Mouse (Mus musculus) adrenal gland, postnatal 4 days (tissue): ENCODE measurements around the gene Crat. TPM values are rescaled to one million over a fixed set of nuclear protein-coding genes. Genes with fewer than 3 reads are reported as not detected.
"Not testable (repeated sequence)": the region's sequence is repeated elsewhere in the genome, so short reads cannot be mapped to it uniquely, and the experiment has no call there.

Experiments used
- DNase-seq, 2 experiments: peaks; one replicate each; pipeline ENCODE4 v3.0.0; 2021 to 2022; ENCODE audit warnings: low spot score in 2 of 2, mixed read lengths in 2 of 2
- total RNA-seq, 2 experiments: library from RNA; stranded (reverse); gene quantifications; 2 replicates each; pipeline ENCODE4 v1.2.3; 2021

Crat gene
- total RNA-seq, 2 experiments from 2014 or later, result 77.6 to 90.3 TPM

DNA sequence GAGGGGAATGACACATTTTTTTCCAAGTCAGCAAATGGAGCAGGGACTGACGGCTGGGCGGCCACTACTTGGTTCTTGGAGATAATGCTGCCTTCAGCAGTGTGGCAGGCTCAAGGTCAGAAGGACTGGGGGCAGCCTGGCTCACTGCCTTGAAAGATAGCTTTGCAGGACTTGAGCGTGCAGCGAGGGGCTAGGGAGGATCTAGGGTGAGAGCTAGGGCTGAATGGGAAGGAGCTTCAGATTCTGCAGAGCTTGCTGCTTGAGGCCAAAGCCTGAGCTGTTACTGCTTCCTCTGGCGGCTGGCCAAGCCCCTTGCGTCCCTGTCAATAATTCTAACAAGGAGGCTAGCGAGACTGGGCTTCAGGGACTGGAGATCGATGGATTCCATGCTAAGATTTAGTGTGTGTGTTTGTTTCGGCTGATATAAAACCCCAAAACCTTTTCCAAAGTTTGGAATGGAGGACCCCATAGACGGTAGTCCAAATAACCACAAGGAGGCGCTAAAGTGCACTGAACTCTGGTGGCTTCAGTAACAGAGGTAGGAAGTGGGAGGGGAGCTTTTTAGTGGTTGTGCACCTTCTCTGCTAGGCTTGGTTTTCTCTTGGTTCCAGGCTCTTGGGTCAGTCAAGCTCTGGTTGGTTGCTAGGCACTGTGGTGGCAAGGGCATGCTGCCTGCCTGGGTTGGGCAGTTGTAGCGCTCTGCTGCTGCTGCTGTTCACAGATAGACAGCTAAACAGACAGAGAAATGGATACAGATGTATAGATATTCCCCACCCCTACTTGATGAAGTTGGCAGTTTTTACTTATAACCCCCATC lies 25.3 kb upstream of the Crat start:
- peak; percentile 24 to 51 for DNase-seq

DNA sequence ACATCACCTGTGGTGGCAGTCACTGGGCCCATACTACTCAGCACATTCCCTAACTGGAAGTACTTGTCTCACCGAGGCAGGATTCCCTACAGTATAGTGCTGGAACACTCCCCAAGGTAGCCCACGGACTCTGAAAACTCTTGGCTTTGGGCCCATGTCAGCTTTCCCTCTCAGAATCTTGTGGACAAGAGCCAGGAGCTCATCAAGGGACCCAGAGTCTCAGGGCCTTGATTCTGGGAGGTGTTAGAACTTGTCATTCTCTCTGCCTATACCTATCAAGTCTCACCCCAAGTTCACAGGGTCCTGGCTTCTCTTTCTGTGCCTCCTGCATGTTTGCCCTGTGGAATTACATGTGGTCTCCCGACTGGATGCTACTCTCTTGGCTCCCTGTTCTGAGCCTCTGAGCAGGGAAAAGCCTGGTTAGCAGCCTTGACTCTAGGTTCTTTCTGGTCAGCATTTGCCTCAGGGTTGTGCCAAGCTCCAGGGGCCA lies 24.6 kb upstream of the Crat start:
- no peak for DNase-seq

- DNase-seq, result no peak
Observed at GRCm38 (mm10) chr2:30439631-30440030, 24.0 kb upstream of the Crat start.

DNA sequence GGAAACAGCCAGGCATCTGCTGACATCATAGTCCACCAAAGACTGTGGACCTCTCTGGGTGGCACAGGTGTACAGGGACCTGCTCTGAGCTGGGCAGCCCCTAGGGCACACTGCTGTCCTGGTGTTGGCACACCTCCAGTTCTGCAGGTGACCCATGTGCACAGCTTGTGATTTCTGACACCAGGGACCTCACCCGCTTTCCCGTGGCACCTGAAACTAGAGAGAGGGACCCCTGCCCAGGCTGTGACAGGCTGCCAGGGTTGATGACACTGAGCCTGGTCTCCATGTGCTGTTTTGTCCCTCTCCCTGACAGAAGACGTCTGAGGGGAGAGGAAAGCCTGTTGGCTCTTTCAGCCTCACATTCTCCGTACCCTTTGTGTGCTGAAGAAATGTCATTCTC lies 22.2 kb upstream of the Crat start:
- no peak for DNase-seq

- DNase-seq, result no peak
Observed at GRCm38 (mm10) chr2:30436809-30437208, 21.2 kb upstream of the Crat start.

- DNase-seq, result no peak
Observed at GRCm38 (mm10) chr2:30436156-30436545, 20.5 kb upstream of the Crat start.

- DNase-seq, result peak in 1 of 2 experiments; percentile 37
Observed at GRCm38 (mm10) chr2:30435326-30436155, 19.9 kb upstream of the Crat start.

- DNase-seq, result peak in 1 of 2 experiments; percentile 42
Observed at GRCm38 (mm10) chr2:30429156-30429555, 13.5 kb upstream of the Crat start.

GRCm38 (mm10) chr2:30421432-30421831 lies 5.8 kb upstream of the Crat start:
- no peak for DNase-seq

- no peak for DNase-seq
Observed at GRCm38 (mm10) chr2:30419112-30419511, 3.5 kb upstream of the Crat start.

DNA sequence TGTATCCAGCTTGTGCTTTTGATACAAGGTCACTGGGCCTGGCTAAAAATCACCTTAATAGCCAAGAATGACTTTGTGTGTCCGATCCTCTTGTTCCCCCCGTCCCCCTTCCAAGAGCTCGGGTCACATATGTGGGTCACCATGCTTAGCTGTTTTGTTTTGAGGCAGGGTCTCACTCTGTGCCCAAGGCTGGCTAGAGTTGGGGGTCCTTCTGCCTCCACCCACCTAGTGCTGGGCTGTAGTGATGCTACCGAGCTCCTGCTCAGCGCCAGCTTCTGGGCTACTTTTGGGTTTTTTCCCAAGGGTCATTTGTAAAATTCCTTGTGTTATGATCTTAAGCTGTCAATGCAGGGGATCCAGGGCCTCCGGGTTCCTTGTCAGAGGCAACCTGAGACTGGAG lies 2.6 kb upstream of the Crat start:
- DNase-seq, result no peak

GRCm38 (mm10) chr2:30417595-30418165 lies 2.1 kb upstream of the Crat start:
- DNase-seq, result no peak

- not testable (repeated sequence) for DNase-seq
Observed at GRCm38 (mm10) chr2:30417154-30417553, 1.5 kb upstream of the Crat start.

DNA sequence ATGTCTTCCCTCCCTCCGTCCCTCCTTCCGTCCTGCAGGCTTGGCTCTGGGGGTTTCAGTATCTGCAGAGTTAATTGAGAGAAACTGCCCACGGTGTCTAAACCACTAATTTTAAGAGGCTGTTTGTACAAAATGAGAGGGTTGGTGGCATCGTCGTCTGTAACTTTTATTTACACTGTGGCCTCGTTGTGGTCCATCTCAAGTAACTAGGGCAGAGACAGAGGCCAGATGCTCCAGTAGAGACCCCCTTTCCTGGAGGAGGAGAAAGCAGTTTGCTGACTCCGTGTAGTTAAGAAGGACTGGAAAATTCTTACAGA lies 994 bp upstream of the Crat start:
- no peak for DNase-seq

DNA sequence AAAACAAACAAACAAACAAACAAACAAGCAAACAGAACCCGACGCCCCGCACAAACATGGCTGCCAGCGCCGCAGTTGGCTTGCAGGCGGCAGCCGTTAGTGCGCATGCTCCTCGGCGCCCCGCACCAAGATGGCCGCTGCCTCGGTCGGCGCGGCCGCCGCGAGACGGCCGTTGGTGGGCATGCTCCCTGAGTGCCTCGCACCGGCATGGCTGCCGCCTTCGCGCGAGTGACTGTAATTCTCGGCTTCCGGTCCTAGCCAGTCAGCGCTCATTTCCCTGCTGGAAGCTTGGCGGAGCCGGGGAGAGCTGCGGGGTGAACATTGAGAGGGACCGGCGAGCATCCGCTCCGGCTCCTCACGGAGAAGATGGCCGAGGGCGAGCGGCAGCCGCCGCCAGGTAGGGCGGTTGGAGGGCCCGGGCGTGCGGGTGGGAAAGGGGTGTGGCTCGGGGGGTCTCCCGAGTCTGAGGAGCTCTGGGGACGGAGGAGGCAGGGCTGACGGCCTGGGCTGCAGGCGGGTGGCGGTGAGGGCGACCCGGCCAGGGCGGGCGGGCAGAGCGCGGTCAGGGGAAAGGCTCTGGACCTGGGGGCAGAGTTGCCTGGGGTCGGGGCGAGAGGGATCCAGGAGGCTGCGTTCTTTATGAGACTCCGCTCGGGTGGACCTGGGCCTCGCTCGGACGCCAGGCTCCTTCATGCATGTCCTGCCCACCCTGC lies 479 bp upstream of the Crat start, which contains the start of gene Ptpa:
Gene Ptpa, plus strand, starts transcription at position 104 of the 713 bp plus-strand sequence.
- peak; percentile 87 to 88 for DNase-seq

DNA sequence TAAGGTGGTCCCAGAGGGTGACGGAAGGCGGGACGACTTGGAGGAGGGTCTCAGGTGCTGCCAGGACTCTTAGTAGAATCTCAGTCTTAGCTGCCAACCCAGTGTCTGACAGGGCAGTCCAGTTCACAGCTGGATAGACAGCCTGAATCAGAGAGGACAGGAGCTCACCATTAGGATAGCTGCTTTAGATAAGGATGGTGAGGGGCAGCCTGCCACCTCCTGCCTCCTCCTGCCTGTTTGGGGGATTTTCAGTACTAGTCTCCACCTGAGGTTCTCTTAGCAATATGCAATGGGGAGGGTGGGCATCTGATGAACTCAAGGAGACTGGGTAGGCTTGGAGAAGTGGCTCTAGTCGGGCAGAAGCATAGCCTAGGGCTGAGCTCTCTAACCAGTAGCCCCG lies 932 bp downstream of the Crat start:
- DNase-seq, result no peak

GRCm38 (mm10) chr2:30414101-30414500 lies 1.5 kb downstream of the Crat start:
- DNase-seq, result no peak

DNA sequence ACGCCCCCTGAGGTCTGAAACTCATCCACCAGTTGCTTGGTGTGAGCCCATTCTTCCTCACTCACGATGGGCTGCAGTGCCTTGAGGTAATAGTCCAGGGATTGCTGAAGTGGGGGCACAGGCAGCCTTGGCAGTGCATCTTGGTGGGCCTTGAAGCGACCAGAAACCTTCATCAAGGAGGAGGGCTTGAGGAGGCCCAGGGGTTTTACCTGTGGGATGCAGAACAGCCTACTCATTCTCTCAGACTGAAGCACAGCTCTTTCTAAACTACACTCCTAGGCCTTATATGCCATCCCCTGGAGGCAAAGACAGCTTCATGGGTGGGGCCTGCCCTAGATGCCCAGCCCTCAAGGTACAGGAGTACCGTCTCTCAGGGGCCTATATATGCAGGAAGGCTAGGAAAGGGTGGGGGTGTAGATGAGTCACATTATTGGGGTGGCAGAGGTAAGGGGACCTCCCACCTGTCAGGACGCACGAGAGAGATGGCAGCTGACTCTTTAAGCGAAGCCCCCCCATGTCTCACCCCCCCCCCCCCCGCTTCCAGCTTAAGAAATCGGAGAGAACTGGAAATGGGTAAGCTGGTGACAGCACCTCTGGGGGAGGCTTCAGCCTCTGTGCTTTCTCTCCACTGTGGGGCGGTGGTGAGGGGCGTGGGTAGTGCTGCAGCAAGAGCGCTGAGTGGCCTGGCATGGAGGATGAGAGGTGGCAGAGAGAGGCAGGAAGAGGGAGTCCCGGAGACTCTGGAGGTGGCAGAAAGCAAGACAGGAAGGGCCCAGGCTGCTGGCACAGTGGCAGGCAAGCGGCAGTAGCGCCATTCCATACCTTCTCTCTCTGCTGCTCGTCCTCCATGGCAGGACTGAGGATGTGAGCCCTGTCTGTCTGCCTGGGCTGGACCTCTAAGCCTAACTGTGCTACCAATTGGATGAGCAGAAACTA lies 2.3 kb downstream of the Crat start:
- no peak for DNase-seq

DNA sequence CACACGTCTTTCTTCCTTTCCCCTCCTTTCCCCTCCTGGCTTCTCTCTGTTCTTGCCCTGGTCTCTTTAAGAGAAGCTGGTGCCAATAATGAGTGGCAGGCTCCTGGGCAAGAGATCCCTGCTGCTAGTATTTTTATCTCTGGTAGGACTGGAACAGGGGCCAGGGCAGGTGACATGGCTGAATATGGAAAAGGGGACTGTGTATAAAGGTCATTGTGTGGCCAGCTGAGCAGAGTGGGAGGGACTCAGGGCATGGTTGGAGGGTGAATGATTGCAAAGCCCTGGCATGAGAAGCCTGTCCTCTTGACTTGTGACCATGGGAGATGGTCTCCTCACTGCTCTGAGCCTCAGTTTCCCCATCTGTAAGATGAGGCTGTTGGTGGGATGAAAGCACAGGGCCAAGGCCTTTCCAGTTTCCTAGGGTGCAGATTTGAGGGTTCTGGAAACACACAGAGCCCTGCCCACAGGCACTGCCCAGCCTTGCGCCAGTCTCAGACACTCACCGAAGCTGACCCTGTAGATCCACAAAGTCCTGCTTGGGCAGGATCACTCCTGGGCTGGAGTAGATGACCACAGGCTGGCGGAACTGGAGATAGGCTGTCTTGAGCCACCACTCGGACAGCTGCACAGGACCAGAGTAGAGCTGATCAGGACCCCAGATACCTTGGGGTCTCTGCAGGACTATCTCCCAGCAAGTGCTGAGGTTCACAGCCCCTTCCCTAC lies 6.0 kb downstream of the Crat start:
- DNase-seq, result no peak
